Mouse (Mus musculus) cerebellum, adult 11-12 months (tissue): ENCODE results near the gene Agpat1.

Experiments used
- DNase-seq: peaks from one replicate; pipeline ENCODE4 v3.0.0; 2022

The Agpat1 gene

DNA sequence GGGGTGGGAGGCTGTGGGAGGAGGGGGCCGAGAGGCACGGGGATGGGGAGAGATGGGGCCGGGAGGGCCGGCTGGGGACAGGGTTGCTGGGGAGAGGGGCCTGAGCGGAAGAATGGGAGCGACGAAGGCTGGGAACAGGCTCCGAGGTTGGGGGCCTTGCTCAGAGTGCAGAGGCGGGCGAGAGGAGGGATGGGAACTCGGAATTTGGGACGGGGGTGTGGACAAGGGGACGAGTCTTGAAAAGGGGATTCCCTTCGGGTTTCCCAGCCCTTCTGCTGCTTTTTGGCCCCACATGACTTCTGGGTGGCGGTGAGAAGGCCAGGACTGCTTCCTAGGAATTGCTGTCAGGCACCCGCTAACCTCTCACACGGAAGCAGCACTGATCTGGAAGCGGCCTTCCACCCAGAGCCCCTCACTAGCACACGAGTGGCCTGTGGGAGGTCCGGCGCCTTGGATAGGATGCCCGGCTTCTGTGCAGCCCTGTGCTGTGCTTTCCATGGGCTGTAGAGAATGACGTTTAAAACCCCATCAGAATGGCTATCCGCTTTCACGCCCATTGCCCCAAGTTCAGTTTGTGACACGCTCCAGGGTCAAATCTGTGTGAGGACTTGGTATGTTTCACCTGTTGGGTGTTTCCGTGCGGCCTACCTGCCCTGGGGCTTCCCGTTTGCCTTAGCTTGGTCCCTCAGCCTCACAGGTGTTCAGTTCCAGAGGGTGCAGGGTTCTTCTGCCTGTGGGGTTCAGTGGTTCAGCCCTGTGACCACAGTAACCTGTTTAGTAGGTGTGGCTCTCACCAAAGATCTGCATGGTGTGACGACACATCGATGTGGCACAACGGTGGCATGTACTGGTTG, 2.4 kb downstream of the Agpat1 start:
- no peak for DNase-seq

DNA sequence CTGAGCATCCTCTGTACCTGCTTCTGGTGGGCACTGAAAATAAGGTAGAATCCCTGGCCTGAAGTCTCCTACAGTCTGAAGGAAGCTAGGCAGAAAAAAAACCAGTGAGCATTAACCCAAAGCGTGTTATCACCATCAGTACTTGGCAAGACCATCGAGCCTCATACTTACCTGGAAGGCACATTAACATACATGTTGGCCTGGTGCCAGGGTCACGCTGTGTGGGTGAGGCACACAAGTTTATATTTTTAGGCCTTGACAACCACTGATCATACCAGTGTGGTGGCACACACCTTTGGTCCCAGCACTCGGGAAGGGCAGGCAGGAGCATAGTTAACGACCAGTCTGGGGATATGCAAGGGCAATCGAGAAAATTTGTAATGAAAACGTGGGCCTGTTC, 3.9 kb downstream of the Agpat1 start:
- peak; percentile 65 for DNase-seq

DNA sequence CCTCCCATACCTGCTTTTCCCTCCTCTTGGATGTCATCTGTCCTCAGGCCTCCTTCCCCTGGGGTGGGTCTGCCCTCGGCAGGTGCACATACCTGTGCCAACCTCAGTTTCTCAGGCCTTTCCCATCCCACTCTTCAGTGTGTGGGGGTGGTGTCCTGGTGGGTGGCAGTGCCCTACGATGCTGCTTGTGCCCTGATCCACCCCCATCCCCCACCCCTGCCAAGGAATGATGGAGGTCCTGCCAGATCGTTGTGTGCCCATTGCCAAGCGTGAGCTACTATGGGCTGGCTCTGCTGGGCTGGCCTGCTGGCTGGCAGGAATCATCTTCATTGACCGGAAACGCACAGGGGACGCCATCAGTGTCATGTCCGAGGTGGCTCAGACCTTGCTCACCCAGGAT, 7.0 kb downstream of the Agpat1 start:
- no peak for DNase-seq

DNA sequence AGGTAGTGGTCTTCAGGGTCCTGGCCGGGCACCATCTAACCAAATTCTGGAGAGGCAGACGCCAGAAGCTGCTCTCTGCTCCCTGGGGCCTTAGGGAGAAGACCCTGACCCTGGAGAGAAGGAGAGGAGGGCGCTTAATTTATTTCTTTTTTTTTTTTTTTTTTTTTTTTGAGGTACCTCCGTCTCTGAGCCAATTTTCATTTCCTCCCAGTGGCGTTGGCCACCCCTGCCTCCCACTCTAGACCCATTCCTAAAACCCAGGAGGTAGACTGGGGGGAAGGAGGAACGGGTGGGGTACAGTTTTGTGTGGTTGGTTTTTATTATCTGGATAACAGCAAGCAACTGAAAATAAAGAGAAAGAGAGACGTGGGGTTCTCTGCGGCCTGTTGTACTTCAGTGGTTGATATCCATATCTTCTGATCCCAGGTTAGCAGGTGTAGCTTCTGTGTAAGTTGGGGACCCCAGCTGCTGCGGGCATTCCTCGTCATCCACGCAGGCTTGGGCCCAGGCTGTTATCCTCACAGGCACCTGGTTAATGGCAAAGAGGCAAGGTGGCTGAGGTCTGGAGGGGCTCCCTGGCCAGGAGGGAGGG, 9.1 kb downstream of the Agpat1 start:
- DNase-seq, result no peak

DNA sequence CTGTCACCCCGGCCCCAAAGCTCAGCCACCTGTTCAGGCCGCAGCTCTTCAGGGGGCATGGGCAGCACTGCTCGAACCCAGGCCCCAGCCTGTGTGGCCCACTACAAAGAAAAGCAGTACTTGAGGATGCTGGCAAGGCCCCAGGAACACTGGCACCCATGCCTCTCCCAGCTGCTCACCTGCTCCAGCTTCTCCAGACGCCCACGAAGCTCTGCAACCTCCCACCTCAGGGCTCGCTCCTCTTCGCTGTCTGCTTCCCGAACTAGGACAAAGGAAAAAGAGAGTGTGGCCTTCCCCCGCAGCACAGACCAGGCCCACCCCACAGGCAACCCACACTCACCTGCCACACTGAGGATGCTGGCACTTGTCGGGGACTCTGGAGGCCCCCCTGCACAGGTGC, 9.8 kb downstream of the Agpat1 start:
- no peak for DNase-seq

DNA sequence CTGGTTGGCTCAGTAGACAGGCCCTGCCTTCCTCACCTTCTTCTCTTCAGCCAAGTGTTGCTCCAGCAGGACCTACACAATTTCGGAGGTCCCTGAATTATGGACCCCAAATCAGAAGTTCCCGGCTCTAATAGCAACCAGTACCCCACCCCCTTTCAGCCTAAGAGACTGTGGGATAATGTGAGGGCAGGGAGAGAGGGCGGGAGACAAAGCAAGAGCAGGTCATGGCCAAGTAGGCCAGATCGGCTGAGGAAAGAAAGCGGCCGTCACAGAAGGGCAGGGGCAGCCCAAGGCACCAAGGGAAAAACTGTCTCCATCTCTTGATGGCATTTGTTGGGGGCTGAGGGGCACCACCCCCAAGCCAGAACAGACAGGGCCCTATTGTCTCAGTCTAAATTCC, 11.8 kb downstream of the Agpat1 start, which contains the start of gene Egfl8:
Egfl8 (minus strand) TSS at position 101 of the 400 bp plus-strand sequence.
- no peak for DNase-seq

DNA sequence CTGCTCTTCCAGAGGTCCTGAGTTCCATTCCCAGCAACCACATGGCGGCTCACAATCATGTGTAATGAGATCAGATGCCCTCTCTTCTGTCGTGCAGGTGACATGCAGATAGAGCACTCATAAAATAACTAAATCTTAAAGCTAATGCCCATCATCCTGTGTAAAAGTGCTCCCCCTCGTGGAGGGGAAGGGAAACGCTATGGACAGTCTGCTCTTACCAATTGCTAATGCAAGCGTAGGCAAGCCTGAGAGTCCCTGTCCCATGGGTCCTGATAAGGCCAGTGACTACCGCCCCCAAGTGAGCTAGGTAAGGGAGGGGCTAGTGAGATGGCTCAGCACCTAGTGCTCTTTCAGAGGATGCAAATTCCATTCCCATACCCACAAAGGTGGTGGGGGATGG, 14.9 kb downstream of the Agpat1 start:
- DNase-seq, result no peak

DNA sequence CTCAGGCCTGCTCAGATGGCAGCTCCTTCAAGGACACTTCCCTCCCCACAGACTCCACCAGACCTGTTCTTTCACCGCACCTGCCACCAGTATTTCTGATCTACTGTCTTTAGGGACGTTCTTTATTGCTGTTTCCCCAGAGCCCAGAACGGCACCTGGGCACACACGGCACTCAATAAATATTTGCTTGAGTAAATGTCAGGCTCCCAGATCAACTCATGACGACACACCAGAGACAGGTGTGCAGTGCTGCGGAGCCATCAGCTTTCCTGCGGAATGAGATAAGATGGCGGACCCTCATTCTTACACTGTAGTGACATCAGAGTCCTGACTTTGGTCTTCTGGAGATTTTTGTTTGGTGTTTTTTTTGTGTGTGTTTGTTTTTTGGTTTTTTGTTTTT, 16.9 kb downstream of the Agpat1 start:
- no peak for DNase-seq

DNA sequence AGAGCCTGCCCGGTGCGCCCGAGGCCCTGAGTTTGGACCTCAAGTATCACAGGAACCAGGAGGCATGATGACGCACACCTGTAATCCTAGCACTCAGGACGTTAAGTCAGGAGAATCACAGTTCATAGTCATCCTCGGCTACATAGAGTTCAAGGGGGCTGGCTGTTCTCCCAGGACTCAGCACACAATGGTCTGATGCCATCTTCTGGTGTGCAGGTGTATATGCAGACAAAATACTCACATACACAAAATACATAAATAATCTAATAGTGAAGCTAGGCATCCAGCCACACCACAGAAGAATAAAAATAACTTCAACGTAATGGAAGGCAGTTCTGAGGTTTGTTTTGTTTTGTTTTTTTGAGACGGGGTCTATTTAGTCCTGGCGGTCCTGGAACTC, 19.1 kb downstream of the Agpat1 start:
- no peak for DNase-seq

DNA sequence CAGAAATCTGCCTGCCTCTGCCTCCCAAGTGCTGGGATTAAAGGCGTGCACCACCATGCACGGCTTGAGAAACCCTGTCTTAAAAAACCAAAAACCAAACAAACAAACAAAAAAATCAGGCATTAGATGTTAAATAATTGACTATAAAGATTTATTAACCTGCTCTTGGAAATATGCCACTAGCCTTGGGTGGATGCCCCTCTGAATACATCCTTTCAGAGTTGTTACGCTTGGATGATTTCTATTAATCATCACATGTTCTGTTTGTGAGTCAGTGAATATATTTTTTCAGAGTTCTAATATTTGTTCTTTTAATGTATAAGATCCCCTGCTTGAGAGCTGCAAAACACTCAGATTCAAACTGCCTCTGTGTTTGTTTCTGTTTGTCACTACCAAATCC, 20.9 kb downstream of the Agpat1 start:
- DNase-seq, result no peak

DNA sequence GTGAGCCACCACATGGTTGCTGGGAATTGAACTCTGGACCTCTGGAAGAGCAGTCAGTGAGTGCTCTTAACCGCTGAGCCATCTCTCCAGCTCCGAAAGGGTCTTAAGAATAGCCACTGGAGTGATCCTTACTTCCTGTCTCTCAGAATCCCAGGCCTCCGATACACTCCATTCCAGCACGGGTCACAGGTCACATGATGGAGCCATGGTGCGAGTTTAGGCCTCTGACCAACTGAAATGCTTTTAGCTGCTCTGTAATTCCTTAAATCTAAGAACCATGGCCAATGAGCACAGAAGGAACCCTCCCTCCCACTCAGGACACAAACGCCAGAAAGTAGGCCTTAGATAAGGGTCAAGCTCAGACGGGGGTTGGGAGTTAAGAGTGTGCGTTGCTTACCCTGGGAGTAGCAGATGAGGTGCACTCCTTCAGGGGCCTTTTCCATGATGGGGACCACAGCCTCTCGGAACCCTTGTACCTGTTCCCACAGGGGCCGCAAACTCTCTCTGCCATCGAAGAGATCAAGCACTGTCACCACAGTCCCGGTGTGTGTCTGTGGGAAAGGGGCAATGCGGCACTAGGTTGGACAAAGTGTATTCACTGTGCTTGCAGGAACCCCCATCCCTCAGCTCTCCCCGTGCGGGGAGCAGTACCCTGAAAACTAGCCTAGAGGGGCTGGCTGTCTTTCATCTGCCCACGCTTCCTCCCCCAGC, 22.2 kb downstream of the Agpat1 start:
- DNase-seq, result peak; percentile 56

DNA sequence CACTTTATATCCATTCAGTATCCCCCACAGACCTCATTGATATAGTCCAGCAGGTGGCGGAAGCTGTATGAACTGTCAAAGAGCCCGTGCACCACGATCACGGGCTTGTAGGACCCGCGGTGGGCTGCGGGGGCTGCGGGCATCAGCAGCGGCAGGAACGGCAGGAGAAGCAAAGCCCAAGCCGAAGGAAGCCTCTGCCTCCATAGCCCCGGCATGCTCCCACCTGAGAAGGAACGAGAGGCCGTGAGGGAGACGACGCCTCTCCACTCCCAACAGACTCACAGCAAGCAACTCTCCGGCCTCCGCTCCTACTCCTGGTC, 22.7 kb downstream of the Agpat1 start:
- DNase-seq, result no peak

DNA sequence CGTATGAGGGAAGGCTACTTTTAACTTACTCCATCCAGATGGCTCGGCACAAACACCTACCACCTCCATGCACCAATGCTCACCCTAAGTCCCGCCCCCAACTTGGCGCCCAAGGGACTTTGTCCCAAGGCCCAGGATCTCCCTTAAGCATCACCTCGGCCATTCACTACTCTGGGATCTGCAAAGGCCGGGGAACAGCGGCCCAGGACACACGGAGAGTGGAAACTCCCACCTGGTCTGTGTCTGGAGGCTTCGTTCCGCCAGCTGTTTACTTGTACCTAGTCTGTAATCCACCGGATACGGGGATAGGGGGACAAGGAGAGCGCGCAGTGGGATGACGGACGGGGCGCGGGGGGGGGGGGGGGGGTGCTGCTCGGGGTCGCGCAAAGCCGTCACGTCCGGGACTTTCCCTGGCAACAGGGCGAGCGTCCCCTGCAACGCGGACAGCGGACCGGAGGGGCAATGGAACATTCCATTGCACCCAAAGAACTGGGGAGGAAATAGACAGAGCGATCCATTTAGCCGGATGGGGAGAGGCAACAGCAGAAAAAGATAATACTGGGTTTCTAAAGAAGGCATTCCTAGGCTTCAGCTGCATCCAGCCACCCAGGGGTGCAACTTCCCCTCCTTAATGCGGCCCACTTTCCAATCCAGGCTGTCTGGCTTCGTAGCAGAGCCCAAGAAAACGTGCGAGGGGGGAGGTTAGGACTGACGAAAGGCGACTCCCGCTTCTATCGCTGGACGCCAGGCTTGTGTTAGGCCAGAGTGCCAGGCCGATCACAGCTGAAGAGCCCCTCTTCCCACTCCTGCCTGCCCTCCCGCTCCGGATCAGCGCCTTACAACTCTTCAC, 23.3 kb downstream of the Agpat1 start:
- peak; percentile 92 for DNase-seq

DNA sequence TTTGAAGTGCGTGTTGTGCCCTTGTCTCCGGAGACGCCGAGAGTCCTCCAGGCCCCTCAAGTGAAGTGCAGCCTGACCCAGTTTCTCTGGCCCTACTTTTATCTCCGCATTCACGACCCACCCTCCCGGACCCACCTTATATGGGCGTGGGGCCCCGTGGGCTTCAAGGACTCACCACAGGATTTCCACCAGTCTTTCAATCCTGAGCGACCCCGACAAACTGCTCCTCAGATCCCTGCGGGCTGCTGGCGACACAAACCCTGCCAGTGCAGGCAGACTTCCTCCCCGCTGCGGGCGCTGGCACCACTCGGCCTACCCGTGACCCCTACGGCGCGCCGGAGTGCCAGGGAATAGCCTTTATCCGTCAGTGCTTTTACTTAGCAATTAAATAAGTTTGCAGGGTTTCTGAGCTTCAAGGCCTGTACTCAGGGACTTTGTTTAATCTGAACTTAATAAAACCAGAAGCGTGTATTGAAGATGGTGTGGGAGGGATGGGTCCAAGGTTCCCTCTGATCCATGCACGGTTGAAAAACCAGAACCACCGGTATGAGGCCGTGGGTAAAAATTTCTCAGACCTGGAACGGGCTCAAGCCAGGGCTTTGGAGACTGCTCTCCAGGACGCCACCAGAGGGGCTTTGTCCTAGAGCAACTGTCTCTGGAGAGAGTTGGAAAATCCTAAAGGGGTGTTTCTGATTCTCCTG, 24.0 kb downstream of the Agpat1 start, which contains the start of gene Ppt2:
Ppt2 (minus strand) TSS at position 568 of the 701 bp plus-strand sequence.
- peak; percentile 86 for DNase-seq

DNA sequence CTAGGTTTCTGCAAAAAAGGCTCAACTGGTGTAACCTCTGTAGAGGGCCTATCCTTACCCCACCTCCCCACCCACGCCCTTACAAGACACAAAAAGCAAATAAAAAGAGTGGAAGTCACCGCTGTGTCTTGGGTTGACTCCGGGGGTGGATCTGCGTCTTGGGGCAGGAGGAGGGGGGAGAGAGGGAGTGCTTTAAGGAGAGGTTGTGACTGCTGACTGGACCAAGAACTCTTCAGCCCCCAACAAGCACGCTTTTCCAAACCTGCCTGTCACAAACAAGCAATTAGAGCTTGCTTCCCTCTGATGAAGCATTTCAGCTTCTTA, 24.5 kb downstream of the Agpat1 start:
- DNase-seq, result peak; percentile 63

DNA sequence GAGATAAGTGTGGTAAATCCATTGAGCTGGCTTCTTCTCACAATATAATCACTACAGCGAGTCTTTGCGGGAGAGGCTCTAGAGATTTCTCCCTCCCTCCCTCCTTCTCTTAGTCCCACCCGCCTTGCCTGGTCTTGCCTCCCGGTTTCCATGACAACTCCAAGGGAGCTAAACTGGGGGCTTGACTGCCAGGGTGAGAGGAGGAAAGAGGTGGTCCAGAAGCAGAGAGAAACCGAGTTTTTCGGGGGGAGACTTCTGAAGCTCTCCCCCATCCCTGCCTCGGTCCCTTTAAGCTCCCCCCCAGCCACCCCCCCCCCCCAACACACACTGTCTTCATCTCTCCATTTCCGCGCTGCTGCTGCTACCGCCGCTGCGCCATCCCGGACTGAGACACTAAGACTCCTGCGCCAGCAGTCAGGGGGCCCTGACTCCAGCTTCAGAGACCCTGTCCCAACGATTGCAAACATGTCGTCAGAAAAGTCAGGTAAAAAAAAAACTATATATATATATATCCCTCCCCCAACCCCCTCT, 25.2 kb downstream of the Agpat1 start, which contains the start of gene Prrt1:
Prrt1 (plus strand) TSS at position 313 of the 531 bp plus-strand sequence.
- DNase-seq, result peak; percentile 77

DNA sequence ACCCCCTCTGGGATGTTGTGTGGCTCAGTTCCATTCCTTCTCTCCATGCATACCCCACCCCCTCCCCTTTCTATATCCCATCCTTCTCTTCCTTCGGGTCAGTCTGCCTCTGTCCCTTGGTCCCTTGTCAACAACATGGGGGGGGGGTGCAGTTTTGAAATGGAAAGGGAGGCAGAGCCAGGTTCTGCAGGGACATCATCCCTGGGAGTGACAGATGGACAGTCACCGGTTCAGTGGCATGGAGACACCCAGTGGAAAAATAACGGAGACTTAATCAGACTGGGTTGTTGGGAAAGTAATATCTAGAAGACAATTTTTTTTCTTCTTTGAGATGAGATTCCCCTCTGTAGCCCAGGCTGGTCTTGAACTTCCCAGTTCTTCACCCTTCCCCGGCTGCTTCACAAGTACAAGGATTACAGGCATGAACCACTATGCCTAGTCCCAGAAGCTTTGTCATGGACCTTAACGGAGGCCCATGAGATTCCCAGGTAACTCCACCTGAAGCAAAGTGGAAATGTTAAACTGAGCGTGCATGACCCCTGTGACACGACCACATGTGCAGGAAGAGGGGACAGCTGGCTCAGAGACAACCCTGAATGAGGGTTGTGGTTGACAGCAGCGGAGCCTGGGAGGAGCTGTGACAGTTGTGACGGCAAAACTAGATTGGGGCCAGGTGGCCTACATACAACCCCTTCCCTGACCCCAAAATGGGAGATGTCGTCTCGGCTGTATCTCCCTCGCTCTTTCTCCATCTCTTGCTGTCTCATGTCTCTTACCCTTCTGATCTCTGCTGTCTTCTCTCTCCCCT, 25.9 kb downstream of the Agpat1 start:
- DNase-seq, result peak; percentile 72

DNA sequence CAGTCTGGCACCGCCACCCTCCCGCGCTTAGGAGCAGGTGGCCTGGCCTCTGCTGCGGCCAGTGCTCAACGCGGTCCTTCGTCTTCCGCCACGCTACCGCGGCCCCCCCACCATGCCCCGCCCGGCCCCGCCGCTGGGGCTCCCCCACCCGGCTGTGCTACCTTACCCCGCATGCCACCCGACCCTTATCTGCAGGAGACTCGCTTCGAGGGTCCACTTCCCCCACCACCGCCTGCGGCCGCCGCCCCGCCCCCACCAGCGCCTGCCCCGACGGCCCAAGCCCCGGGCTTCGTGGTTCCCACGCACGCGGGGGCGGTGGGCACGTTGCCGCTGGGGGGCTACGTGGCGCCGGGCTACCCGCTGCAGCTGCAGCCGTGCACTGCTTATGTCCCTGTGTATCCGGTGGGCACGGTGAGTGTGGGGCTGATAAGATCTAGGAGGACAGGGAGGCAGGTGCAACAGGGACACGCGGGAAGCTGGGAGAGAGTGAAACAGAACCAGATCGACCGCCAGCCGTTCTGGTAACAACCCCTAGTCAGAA, 26.8 kb downstream of the Agpat1 start:
- DNase-seq, result peak; percentile 74

DNA sequence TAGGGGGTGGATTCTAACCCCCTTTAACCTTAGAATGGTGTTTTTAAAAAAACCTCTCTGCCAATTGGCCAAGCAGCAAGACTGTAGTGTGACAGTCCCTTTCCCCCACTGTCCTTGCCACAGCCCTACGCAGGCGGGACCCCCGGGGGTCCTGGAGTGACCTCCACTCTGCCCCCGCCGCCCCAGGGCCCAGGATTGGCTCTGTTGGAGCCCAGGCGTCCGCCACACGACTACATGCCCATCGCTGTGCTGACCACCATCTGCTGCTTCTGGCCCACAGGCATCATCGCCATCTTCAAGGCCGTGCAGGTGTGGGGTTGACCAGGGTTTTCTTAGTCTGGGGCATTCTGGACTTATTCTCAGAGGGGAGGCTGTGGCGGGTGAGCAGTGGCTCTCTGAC, 27.6 kb downstream of the Agpat1 start:
- peak; percentile 80 for DNase-seq

DNA sequence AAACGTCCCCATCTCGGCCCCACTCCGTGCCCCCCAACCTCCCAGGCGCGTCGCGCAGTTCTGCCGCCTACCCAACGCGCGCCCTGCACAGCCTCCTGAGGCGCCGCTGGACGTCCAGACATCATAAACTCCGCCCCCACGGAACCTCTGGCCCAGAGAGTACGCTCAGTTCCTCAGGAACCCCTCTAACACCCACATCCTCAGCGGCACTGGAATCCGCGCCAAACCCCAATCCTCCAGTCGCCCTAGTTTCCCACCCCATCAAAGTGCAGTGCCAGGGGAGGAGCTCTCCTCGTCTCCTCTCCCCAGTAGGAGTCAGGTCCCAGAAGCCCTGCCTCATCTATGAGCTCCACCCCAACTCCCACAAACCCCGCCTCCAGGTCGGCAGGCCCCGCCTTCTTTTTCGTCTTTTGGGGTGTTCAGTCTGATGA, 28.2 kb downstream of the Agpat1 start:
- peak; percentile 92 for DNase-seq

DNA sequence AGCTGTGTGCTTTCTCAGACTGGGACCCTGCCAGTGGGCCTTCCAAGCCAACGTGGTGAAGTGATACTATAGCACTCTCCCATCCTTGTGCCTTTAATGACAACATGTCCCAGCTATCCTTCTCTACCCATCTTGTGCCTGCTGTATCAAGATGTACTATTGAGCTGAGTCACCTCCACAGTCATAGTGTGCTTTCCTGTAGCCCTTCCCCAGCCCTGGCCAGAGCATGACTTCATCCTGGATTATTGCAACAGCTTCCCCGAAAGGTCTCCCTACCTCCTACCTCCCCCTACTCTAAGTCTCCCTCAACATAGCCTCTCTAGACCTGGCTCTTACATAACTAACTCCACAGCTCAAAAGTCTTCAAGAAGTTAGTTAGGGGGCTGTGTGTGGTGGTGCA, 31.6 kb downstream of the Agpat1 start:
- DNase-seq, result peak; percentile 27
